Mouse (Mus musculus) bone marrow macrophage, adult 2 months (primary cell): ENCODE measurements at regions not wholly inside any gene's neighbourhood (a gene's known extent, or its start where the extent isn't known, plus 50 kb on each side); places are given as distances from the start of the nearest gene placed in this dataset.

ENCODE experiments used
- H3K27ac ChIP-seq: 2 replicates; pipeline ENCODE4 v1.5.1; 2012; ENCODE audit warnings: low read depth, low read length; ENCODE audit not compliant: insufficient read depth
- H3K4me1 ChIP-seq: 2 replicates; pipeline ENCODE4 v1.6.1; 2012; ENCODE audit warnings: low read length; ENCODE audit not compliant: control insufficient read depth, insufficient read depth
- H3K4me3 ChIP-seq: 2 replicates; pipeline ENCODE4 v1.5.1; 2012; ENCODE audit warnings: mild to moderate bottlenecking, low read length, moderate library complexity; ENCODE audit not compliant: insufficient read depth
- CTCF ChIP-seq: IDR thresholded peaks from 2 replicates; pipeline ENCODE4 v1.5.1; 2012; ENCODE audit warnings: low read depth, mild to moderate bottlenecking, low read length, moderate library complexity
- POLR2A ChIP-seq: IDR thresholded peaks from 2 replicates; pipeline ENCODE4 v1.6.1; 2012; ENCODE audit warnings: mild to moderate bottlenecking, low read depth, low read length, borderline replicate concordance

DNA sequence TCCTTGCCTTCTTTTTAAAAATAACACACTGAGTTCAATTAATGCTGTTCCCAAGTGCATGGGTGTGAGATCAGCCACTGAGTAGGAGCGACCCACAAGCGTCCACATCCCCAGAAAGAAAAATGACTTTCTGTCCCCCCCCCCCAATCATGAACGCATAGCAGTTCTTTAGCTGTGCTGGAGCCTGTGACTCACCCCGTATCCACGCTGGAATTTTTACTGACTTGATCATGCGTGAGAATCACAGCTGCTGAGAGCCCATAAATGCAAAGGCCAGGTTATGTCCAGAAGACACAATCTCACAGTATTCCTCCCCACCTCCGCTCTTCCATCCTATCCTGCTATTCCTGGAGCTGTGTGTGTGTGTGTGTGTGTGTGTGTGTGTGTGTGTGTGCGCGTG is 53.3 kb downstream of the Fos start:
- peaks cover 29% of the 10 kb centered on the region for H3K4me1 ChIP-seq
- H3K4me3 ChIP-seq: no peak overlapping the region
- no peak overlapping the region for H3K27ac ChIP-seq
- TF ChIP-seq CTCF: no peak
- no peak for TF ChIP-seq POLR2A

DNA sequence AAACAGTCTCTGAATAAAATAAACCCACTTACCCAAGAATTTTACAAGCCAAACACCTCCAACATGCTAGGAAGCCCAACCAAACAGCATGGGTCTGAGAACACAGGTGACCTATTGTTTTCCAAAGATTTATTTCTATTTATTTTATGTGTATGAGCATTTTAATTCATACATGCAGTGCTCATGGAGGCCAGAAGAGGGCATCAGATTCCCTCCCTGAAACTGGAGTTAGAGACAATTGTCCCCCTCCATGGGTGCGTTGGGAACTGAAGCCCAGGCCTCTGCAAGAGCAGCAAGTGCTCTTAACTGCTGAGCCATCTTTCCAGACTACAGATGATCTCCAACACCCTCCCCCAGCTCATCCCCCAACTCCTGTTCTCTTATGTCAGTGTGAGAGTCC is 57.9 kb downstream of the Fos start:
- TF ChIP-seq POLR2A (no peak), CTCF (0 out of 2 replicates have a peak, but pooled peaks have one; percentile 22)
- Histone ChIP-seq H3K4me3 (no peak overlapping the region), H3K4me1 (peaks cover 22% of the 10 kb centered on the region), H3K27ac (no peak overlapping the region)

DNA sequence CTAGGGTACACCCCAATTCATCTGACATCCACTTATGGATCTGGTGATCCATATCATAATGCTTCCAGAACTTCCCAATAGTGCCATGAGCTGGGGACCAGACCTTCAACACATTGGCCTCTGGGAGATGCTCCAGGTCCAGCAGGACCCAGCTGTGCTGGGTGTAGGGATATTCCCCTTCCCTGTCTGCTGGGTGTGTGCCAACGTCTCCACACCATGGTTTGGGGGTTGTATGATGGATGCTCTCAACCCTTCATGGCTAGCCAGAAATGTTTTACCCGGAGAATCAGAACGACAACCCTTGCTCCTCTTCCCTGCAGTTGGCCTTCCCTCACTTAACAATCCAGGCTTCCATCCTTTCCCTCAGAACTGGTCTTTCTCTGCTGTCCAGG is 58.5 kb downstream of the Fos start:
- H3K4me3 ChIP-seq: no peak overlapping the region
- TF ChIP-seq POLR2A (no peak), CTCF (no peak)
- peak overlapping the region; percentile 32; the same call in 1 of the 2 replicates for H3K27ac ChIP-seq
- H3K4me1 ChIP-seq: peaks cover 22% of the 10 kb centered on the region

DNA sequence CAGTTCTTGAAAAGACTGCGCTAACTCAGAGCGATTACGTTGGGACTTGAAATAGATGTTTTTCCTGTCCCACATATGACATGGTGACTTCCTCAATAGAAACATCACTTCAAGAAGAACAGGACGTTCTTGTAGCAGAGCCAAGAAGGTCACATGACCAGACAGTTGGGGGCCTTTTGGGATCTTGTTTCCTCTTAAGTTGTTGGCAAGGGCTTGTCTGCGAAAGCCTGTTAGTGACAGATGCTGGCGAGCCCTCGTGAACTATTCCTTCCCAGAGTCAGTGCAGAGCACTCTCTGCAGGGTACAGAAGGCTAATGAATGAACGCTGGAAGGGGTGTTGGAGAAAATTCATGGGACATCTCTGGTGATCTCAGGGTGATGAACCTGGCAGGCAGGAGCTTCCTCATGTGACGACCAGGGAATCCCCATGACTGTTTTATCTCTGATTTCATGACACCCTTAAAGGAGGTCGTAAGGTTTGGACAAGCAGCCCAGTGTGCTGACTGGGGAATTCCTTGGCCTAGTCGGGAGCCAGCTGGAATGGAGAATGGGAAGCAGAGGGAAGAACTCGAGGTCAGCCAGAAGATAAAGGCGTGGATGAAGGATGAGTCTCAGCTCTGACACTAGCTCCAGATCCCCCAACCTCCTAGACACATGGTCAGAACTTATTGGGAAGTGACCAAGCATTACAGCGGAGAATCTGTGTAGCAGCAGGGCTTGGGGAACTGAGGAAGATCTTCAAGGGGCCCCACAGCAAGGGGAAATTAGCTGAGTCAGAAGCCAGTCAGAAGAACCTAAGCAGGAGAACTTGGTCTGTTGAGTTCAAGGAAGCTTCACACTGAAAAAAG is 59.1 kb downstream of the Fos start:
- TF ChIP-seq POLR2A: no peak
- TF ChIP-seq CTCF: no peak
- Histone ChIP-seq H3K27ac (peak overlapping the region; percentile 78), H3K4me1 (peaks cover 22% of the 10 kb centered on the region), H3K4me3 (peak overlapping the region; percentile 1; the same call in 1 of the 2 replicates)

DNA sequence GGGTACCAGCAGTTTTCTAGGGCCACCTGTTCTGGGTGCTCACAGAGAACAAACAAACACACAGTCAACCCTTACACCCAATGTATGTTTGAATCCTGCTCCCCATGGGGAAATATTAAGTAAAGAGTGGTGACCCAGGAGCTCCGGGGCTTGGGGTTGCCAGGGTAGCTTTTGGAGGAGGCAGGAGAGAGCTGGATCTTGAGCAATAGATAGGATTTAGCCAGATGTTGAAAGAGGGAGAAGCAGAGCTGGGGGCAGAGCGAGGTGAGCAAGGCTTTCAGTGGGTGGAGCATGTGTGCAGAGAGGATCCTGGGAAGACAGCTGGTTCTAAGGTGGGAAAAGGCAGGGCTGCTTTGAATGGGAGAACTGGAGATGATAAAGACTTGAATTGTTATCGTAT is 59.9 kb downstream of the Fos start:
- H3K4me1 ChIP-seq: peaks cover 22% of the 10 kb centered on the region
- peak overlapping the region; percentile 78 for H3K27ac ChIP-seq
- H3K4me3 ChIP-seq: no peak overlapping the region
- TF ChIP-seq POLR2A (no peak), CTCF (no peak)

DNA sequence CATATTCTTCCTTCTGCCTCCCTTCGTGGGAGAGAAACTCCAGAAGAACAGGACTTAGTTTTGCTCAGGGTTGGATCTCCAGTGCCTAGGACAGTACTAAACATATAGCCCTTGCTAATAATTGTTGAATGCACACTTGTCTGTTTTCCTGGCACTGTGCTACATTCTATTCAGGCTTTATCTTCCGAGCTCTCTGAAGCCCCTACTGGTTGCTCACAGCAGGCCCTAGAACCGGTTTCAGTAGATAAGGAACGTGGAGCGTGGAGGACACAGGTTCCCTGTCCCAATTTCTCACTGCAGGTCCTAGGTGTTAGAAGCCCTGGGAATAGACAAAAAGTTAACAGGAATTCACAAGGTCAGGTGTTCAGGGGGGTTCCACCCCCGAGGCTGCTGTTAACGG is 59.4 kb upstream of the Jdp2 start:
- peaks cover 24% of the 10 kb centered on the region for H3K4me1 ChIP-seq
- no peak for TF ChIP-seq CTCF
- TF ChIP-seq POLR2A: no peak
- no peak overlapping the region for H3K4me3 ChIP-seq
- no peak overlapping the region for H3K27ac ChIP-seq

DNA sequence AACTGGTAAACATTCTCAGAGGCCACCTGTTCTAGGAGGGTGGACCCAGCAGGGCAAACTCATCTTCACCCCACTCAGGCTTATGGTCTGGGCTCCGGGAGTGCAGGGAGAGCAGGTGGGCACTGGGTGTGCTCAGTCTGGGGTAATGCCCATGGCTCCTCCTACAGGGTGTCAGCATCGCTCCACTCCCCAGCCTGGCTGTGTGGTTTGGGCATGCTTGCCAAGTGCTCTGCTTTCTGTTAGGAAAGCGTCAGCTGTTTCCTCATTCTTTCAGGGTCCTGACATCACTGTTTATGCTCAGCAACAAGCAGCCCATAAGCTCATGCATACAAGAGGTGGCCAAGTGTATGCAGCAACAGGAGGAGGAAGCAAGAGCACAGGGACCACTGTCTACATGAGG is 57.7 kb upstream of the Jdp2 start:
- Histone ChIP-seq H3K27ac (no peak overlapping the region), H3K4me1 (peaks cover 23% of the 10 kb centered on the region), H3K4me3 (no peak overlapping the region)
- TF ChIP-seq CTCF (no peak), POLR2A (no peak)

DNA sequence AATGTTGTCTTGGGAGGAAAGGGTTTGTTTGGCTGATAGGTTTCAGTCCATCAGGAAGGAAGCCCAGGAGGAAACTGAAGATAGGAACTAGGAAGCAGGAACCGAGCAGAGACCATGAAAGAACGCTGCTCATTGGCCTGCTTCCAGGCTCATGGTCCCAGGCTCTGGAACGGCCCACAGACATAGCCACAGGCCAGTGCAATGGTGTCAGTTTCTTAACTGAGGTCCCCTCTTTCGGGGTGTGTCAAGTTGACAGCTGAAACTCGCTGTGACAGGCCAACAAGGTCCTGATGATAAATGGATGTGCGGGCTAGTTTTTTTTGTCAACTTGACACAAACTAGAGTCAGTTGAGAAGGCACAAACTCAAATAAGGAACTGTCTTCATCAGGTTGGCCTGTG is 55.9 kb upstream of the Jdp2 start:
- Histone ChIP-seq H3K4me1 (peaks cover 23% of the 10 kb centered on the region), H3K27ac (no peak overlapping the region), H3K4me3 (no peak overlapping the region)
- TF ChIP-seq CTCF: no peak
- no peak for TF ChIP-seq POLR2A

DNA sequence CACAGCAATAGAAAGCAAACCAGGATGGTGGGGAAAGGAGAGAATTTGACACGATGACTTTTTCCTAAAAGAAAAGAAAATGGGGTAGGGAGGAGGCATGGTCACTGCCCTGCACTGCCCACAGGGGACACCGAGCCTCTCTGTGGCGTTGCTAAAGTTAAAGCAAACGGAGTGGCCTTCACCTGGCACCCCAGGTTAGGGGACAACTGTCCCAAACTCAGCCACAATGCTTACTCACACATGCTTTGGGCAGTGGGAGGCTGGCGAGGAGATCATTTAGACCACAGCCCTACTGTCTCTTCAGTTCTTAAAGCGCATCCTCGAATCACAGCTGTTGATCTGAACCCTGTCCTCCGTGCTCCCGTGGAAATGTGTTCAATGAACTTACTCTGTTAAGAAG is 55.3 kb upstream of the Jdp2 start:
- no peak overlapping the region for H3K27ac ChIP-seq
- no peak overlapping the region for H3K4me3 ChIP-seq
- TF ChIP-seq POLR2A (no peak), CTCF (no peak)
- peaks cover 23% of the 10 kb centered on the region for H3K4me1 ChIP-seq

DNA sequence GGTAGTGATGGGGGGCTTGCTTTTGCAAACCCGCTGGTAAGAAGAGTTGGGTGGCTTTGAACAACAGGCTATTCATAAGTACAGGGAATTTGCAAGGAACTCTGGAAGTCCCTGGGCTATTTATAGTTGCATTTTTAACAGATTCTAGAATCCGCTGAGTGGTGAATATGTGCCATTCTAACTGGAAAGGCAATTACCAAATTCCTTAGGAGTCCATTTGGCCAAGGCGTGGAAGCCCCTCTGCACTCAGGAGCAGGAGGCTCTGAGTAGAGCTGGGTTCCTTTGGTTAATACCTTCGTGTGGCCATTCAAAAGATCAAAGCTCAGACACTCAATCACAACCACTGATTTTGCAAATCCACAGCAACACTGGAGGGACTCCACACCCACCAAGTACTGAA is 54.0 kb upstream of the Jdp2 start:
- TF ChIP-seq POLR2A (no peak), CTCF (no peak)
- peaks cover 23% of the 10 kb centered on the region for H3K4me1 ChIP-seq
- no peak overlapping the region for H3K27ac ChIP-seq
- no peak overlapping the region for H3K4me3 ChIP-seq
